Mouse (Mus musculus) midbrain, postnatal 0 days (tissue): ENCODE measurements around the gene Slc23a3. TPM values are rescaled to one million over a fixed set of nuclear protein-coding genes. Genes with fewer than 3 reads are reported as not detected.
A peak's percentile ranks its signal among the peaks of the same experiment; 100 is the strongest.

Experiments
- ATAC-seq: fragments of 200-750 bp; cut with Nextera tagmentation; 2 replicates; pipeline ENCODE4 v1.8.0; 2017; ENCODE audit warnings: moderate number of reproducible peaks, mild to moderate bottlenecking, moderate TSS enrichment, moderate library complexity; ENCODE audit not compliant: low FRiP score
- DNase-seq: peaks from one replicate; pipeline ENCODE4 v3.0.0-alpha.2; 2015; ENCODE audit warnings: low spot score
- H3K27ac ChIP-seq: fragments of 300-500 bp; sonication (generic); 2 replicates; pipeline ENCODE4 v1.5.1; 2014; ENCODE audit warnings: low read depth, mild to moderate bottlenecking, low read length, mixed read lengths
- H3K27me3 ChIP-seq: fragments of 300-500 bp; sonication (generic); 2 replicates; pipeline ENCODE4 v1.6.1; 2014; ENCODE audit warnings: low read length, control low read depth, mixed read lengths; ENCODE audit not compliant: insufficient read depth
- H3K36me3 ChIP-seq: fragments of 300-500 bp; sonication (generic); 2 replicates; pipeline ENCODE4 v1.6.1; 2014; ENCODE audit warnings: low read length, control low read depth, mixed read lengths; ENCODE audit not compliant: insufficient read depth
- H3K4me1 ChIP-seq: fragments of 300-500 bp; sonication (generic); 2 replicates; pipeline ENCODE4 v1.6.1; 2014; ENCODE audit warnings: mild to moderate bottlenecking, control low read depth, antibody characterized with exemption, low read length, mixed read lengths; ENCODE audit not compliant: insufficient read depth
- H3K4me2 ChIP-seq: fragments of 300-500 bp; sonication (generic); 2 replicates; pipeline ENCODE4 v1.6.1; 2014; ENCODE audit warnings: low read depth, mild to moderate bottlenecking, low read length, mixed read lengths; ENCODE audit not compliant: poor library complexity, severe bottlenecking
- H3K4me3 ChIP-seq: fragments of 300-500 bp; sonication (generic); 2 replicates; pipeline ENCODE4 v1.5.1; 2014; ENCODE audit warnings: low read depth, mild to moderate bottlenecking, low read length, moderate library complexity
- H3K9ac ChIP-seq: fragments of 300-500 bp; sonication (generic); replicated peaks from 2 replicates; pipeline ENCODE4 v1.6.1; 2014; ENCODE audit warnings: mild to moderate bottlenecking, low read length, moderate library complexity, mixed read lengths; ENCODE audit not compliant: poor library complexity, severe bottlenecking
- H3K9me3 ChIP-seq: fragments of 300-500 bp; sonication (generic); 2 replicates; pipeline ENCODE4 v1.6.1; 2016; ENCODE audit warnings: low read length, control low read depth
- CTCF ChIP-seq: IDR thresholded peaks from 2 replicates; pipeline ENCODE4 v1.5.1; 2016; ENCODE audit warnings: antibody characterized with exemption, mild to moderate bottlenecking
- WGBS: fragments of 180-500 bp; shearing (Covaris S2); extraction: QIAGEN DNeasy Blood & Tissue Kit; methylation state at CpG from one replicate; pipeline ENCODE4 v1.1.7; 2014; 5-methylcytosine and 5-hydroxymethylcytosine counted together
- polyA plus RNA-seq: library from polyadenylated mRNA; unstranded; fragments of >200 nt; fragmentation: Nextera tagmentation; extraction: Ambion mirVana; gene quantifications from 2 replicates; pipeline ENCODE4 v1.2.1, GENCODE M21; 2015
- total RNA-seq: library from RNA; depleted of rRNA; stranded (reverse); fragments of >200 nt; gene quantifications from 2 replicates; pipeline ENCODE4 v1.2.3, GENCODE M21; 2014; rRNA removed

Slc23a3 gene
- total RNA-seq, result not detected in 2 replicates
- not detected in 2 replicates for polyA plus RNA-seq

DNA sequence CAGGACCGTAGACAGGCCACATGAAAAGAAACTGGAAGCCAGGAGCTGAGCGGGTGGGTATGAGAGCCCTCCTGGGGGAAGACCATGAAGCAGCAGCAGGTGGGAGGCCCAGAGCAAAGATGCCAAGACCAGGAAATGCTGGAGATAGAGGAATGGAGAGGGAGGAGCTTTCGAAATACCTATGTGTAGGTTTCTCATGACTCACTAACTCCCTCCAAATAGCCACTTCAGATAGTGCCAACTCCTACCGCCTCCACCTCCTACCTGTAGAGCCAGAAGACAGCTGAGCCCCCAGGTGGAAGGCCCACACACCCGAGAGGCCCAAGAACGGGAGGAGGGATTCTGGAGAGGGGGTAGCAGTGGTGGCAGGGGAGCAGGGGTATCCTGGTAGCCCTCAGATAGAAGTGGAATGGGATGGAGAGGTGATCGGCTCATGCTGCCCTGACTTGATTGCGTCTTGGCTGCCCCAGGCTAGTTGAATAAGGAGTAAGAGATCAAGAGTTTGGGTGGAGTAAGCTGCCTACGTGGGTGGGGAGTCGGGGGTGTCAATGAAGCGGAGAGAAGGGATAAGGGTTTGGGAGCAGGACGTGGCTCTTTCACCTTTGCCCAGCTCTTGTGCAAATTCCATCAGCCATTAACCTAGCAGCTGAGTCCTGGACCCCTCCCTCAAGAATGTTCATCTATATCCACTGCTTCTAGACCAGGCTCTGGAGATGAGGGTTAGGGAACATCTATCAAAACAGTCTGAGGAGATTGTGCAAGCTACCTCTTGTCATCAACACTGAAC lies at the start of gene Slc23a3:
Slc23a3 (minus strand) TSS at position 470 of the 787 bp plus-strand sequence.
- 60% methylated on average over 12 of the region's 12 CpGs for WGBS
- no peaks in the 10 kb centered on the region for H3K27me3 ChIP-seq
- H3K4me1 ChIP-seq, result no peaks in the 10 kb centered on the region
- H3K4me2 ChIP-seq, result no peak within 1 kb of the TSS
- H3K9ac ChIP-seq, result no peak within 1 kb of the TSS
- ATAC-seq, result no peak
- H3K9me3 ChIP-seq, result no peaks in the 10 kb centered on the region
- peaks cover 20% of the 10 kb centered on the region for H3K36me3 ChIP-seq
- H3K27ac ChIP-seq, result no peak within 1 kb of the TSS
- H3K4me3 ChIP-seq, result no peak within 1 kb of the TSS
- TF ChIP-seq CTCF, result no peak
- DNase-seq, result no peak

DNA sequence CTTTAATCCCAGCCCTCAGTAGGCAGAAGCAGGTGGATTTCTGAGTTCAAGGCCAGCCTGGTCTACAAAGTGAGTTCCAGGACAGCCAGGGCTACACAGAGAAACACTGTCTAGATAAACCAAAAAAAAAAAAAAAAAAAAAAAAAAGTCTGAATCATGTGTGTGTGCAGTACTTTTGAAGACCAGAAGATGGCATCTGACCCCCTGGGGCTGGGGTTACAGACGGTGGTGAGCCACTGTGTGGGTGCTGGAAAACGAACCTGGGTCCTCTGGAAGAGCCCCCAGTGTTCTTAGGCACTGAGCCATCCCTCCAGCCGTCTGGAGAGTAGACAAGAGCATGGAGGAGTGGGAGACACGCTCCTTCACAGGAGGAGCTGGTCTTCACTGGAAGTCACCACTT lies 48.5 kb upstream of the Slc23a3 start:
- DNase-seq (no peak), ATAC-seq (no peak)
- no peak overlapping the region for H3K27ac ChIP-seq
- peak; percentile 45 for TF ChIP-seq CTCF
- no peak overlapping the region for H3K9ac ChIP-seq
- H3K4me2 ChIP-seq, result no peak overlapping the region
- 75% methylated on average over 4 of the region's 4 CpGs for WGBS
- H3K36me3 ChIP-seq, result peaks cover 65% of the 10 kb centered on the region
- no peaks in the 10 kb centered on the region for H3K27me3 ChIP-seq
- no peaks in the 10 kb centered on the region for H3K4me1 ChIP-seq
- H3K4me3 ChIP-seq, result no peak overlapping the region
- H3K9me3 ChIP-seq, result no peaks in the 10 kb centered on the region

DNA sequence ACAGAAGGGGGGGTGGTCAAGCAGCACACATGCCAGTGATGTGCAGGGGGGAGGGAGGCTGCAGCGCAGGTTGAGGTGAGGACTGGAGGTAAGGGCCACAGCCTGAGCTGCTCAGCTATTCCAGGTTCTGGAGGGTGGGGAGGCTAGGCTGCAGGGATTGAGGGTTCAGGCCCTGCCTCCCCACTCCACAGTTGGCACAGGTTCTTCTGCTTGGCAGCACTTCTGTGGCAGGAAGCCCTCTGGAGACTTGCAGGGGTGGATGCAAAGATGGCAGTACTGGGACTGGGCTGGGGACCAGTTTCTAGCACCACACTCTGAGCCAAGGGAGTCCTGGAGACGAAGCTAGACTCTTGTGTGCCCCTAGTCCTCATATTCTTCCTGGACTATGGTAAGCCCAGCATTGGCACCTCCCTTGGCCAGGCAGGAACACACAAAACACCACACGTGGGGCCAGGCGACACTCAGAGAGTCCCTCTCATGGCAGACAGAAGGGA lies 47.7 kb upstream of the Slc23a3 start:
- DNase-seq (no peak), ATAC-seq (no peak)
- peaks cover 65% of the 10 kb centered on the region for H3K36me3 ChIP-seq
- no peak overlapping the region for H3K27ac ChIP-seq
- H3K9me3 ChIP-seq, result no peaks in the 10 kb centered on the region
- WGBS, result 83% methylated on average over 4 of the region's 4 CpGs
- H3K4me2 ChIP-seq, result no peak overlapping the region
- H3K4me1 ChIP-seq, result no peaks in the 10 kb centered on the region
- H3K27me3 ChIP-seq, result no peaks in the 10 kb centered on the region
- H3K4me3 ChIP-seq, result no peak overlapping the region
- TF ChIP-seq CTCF, result no peak
- no peak overlapping the region for H3K9ac ChIP-seq

DNA sequence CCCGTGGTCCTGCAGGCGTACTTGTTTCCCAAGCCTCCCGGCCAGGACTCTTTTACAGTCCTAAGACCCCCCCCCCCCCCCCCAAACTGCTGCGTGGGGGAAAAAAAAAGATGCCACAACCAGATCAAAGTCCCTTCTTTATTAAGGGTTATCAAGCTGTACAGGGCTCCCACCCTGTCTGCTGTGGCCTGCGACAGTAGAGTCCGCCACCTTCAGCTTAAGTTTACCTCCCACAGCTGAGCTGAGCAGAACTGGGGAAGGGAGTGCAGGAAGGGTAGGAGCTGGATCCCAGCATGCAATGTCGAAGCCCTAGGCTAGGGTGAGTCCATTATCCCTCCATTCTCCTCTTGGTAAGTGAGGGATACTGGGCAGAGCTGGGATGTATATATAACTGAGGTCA lies 47.1 kb upstream of the Slc23a3 start:
- no peaks in the 10 kb centered on the region for H3K9me3 ChIP-seq
- H3K4me3 ChIP-seq, result peak overlapping the region; percentile 52
- no peak for TF ChIP-seq CTCF
- H3K27me3 ChIP-seq, result no peaks in the 10 kb centered on the region
- DNase-seq, result no peak
- no peaks in the 10 kb centered on the region for H3K4me1 ChIP-seq
- no peak overlapping the region for H3K9ac ChIP-seq
- 35% methylated on average over 7 of the region's 7 CpGs for WGBS
- H3K4me2 ChIP-seq, result peak overlapping the region; percentile 80
- no peak overlapping the region for H3K27ac ChIP-seq
- no peak for ATAC-seq
- H3K36me3 ChIP-seq, result peaks cover 65% of the 10 kb centered on the region

DNA sequence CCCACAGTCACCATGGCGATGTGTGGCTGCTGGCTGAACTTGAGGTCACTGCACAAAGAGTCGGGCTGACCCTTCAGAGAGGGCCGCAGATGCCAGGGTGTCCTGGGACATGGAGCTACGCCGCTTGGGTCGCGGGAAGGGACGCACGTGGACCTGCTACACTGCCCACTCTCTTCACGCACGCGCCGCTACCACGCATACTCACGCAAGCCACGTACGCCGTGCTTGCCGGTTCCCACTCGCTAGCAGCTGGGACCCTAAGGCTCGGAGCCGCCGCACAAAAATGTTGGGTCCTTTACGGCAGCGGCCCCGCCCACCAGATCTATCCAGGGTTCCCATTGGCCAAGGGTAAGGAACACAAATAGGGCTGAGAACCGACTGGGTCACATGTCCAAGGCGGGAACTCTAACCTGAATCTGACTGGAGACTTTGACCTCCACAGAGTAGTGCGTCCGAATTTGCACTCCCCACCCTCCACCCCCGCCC lies 46.5 kb upstream of the Slc23a3 start, which contains the start of gene Abcb6:
Abcb6 (minus strand) TSS at position 288 of the 486 bp plus-strand sequence.
- peak; percentile 93 for ATAC-seq
- H3K36me3 ChIP-seq, result peaks cover 64% of the 10 kb centered on the region
- no peaks in the 10 kb centered on the region for H3K27me3 ChIP-seq

More for the DNA sequence above, 46.5 kb upstream of the Slc23a3 start, which contains the start of gene Abcb6:
- Histone ChIP-seq H3K4me1 (no peaks in the 10 kb centered on the region), H3K9me3 (no peaks in the 10 kb centered on the region), H3K4me3 (peak within 1 kb of the TSS; percentile 52), H3K9ac (peak within 1 kb of the TSS; percentile 61), H3K4me2 (peak within 1 kb of the TSS; percentile 80), H3K27ac (0 out of 2 replicates have a peak within 1 kb of the TSS, but pooled peaks have one; percentile 8)
- WGBS, result 0% methylated on average over 31 of the region's 31 CpGs
- TF ChIP-seq CTCF, result peak; percentile 18
- DNase-seq, result peak; percentile 96
